Mouse (Mus musculus) ES-E14 (cell line): ENCODE measurements around the gene Gpr31b.
"Not testable (repeated sequence)": the region's sequence is repeated elsewhere in the genome, so short reads cannot be mapped to it uniquely, and the experiment has no call there.

ENCODE experiments used
- CHD2 ChIP-seq: IDR thresholded peaks from 2 replicates; pipeline ENCODE4 v1.6.1; 2014; ENCODE audit warnings: mild to moderate bottlenecking, low read depth, low read length, inconsistent platforms
- ZC3H11A ChIP-seq: IDR thresholded peaks from 2 replicates; pipeline ENCODE4 v1.6.1; 2012; ENCODE audit warnings: low read depth, mild to moderate bottlenecking, inconsistent platforms, low read length, borderline replicate concordance
- ZNF384 ChIP-seq: IDR thresholded peaks from 2 replicates; pipeline ENCODE4 v1.6.1; 2012; ENCODE audit warnings: low read depth, low read length, inconsistent platforms

DNA sequence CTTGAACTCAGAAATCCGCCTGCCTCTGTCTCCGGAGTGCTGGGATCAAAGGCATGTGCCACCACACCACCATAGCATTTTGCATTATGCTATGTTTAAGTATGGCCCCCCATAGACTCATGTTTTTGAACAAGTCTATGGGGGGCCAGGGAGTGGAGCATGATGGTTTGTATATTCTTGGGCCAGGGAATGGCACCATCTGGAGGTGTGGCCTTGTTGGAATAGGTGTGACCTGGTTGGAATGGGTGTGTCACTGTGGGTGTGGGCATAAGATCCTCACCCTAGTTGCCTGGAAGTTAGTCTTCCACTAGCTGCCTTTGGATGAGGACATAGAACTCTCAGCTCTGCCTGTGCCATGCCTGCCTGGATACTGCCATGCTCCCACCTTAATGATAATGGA is 45.5 kb downstream of the Gpr31b start, which contains the start of gene Sod2:
- not testable (repeated sequence) for TF ChIP-seq ZNF384, CHD2, ZC3H11A
